Mouse (Mus musculus): ENCODE measurements around the gene Tnk1.

Tnk1 gene

DNA sequence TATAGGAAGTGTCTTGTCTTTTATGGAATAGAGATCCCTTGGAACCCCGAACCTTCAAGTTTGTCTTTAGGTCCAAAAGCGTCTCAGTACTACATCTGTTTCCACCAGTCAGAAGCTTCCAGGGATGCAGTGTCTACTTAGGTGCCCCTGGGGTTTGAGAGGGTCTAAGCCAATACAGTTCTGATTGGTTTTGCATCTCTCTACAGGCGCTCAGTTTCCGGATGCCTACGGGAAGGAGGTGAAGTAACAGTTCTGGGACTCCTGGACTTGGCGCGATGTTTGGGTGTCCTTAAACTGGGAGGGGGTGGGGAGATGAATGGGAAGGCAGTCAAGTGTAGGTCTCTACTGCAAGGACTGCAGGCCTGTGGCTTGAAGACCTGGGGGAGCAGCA lies 19.8 kb downstream of the Tnk1 start:
- no peak for DNase-seq (ENCODE audit: low read depth, low spot score)

DNA sequence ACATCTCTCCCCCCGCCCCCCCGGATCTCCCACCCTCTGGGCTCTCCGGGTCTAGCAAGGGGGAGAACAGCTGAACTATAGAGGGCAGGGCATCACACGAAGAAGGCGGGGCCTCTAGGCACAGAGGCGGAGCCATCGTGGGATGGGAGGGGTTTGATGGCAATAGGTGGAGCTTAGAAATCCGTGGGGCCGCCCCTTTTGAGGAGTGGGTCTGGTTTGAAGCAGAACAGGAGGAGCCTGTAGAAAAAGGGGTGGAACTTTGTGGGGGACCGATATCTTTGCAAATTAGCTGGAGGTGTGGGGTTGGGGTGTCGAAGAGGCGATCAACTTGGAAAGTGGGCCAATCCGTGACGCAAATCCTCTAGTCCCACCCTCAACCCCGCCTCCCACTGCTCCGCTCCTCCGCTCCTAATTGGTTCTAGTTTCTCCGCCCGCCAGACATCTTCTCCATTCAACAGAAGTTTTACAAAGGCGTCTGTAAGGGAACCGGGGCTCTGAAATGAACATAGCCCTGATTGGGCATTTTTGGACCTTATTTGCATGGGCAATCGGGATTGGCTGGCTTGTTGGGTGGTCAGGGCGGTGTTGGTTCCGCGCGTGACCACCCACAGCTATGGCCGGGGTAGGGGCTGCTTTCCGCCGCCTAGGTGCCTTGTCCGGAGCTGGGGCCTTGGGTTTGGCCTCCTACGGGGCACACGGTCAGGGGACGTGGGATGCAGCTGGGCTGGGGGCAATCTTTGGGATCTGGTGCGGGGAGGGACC lies 20.4 kb downstream of the Tnk1 start, which contains the start of gene Tmem256:
Tmem256 (plus strand) TSS at position 563 of the 762 bp plus-strand sequence.
- peak; percentile 99 for DNase-seq (ENCODE audit: low read depth, low spot score)

GRCm38 (mm10) chr11:69837604-69837951 lies 21.0 kb downstream of the Tnk1 start, which contains the start of gene Nlgn2:
Gene Nlgn2, minus strand, starts transcription at chr11:69837784.
- DNase-seq (ENCODE audit: low read depth, low spot score): no peak

DNA sequence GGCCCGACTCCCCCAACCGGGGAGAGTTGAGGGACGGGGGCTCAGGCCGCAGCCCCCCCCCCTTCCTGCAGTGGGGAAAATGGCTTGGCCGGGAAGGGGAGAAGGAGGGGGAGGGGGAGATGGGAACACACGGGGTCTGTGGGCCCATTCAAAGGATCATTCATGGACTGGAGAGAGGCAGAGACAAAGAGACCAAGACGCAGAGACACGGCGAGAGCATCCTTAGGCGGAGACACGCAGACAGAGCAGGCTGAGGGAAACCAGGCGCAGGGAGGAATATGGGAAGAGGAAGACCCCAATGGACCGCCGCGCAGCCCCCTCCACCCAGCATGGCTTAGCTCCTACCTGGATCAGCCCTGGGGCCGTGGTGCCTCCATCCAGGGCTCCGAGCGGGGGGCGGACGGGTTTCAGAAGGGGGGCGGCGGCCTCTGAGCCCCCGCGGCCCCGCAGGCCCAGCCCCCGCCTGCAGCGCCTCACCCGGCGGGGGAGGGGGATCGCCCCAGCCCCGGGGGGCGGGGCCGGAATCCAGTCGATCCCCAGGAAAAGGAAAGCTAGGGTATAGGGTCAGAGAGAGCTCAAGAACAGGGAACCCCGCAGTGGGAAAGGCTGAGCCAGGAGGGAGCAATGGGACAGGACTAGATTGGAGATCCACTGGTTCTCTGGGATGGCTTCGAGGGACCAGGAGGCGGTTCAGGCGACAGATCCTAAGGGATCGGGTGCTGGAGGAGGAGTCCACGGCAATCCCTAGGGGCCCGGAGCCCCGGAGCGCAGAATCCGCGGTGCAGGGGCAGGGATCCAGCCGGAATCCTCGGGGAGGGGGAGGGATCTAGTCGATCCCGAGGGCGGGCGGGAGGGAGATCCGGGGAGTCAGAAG lies 21.6 kb downstream of the Tnk1 start:
- DNase-seq (ENCODE audit: low read depth, low spot score): peak; percentile 23

DNA sequence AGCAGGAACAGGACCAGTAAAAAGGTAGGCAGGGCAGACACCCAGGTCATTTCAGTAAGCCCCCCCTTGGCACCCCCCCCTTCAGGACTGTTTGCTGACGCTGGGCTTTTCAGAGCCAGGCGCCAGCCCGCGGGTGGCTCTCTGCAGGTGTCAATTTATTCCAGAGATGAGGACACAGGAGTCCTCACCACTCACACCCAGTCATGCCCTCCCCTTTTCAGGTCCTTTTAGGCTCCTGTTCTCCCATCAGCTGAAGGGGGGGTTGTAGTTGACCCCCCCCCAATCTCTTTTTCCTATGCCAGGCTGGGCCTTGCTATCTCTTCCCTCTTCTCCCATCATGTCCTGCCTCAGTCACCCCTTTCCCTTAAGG lies 22.6 kb downstream of the Tnk1 start:
- DNase-seq (ENCODE audit: low read depth, low spot score): no peak

DNA sequence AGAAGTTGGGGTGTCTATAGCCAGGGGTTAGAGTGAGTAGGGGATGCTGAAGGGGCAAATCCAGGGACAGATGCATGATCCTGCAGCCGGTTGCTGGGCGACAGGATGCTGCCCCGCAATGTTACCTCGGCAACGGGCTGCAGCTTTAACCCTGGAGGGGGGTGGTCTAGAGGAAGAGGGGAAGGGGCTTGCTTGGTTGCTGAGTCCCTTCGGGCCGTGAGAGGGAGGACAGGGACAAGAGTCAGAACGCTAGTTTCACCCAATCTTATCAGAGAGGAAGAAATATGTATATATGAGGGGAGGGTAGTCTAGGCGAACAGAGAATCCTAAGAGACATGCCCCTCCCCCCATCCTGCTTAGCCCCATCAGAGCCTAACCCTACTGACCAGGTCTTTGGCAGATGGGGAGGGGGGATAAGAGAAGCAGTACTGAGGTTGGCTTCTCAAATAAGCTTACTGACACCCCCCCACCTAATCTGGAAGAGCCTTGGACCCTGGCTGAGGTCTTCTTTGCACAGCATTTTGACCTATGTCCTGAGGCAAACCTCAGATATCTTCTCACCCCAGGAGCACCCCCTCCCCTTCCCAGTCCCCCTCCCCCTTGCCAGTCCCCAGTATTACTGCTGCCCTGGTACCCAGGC lies 23.1 kb downstream of the Tnk1 start:
- DNase-seq (ENCODE audit: low read depth, low spot score): no peak

GRCm38 (mm10) chr11:69834001-69834549 lies 24.5 kb downstream of the Tnk1 start:
- no peak for DNase-seq (ENCODE audit: low read depth, low spot score)

GRCm38 (mm10) chr11:69833554-69833953 lies 25.0 kb downstream of the Tnk1 start:
- no peak for DNase-seq (ENCODE audit: low read depth, low spot score)

- DNase-seq (ENCODE audit: low read depth, low spot score): no peak
These were observed 29.7 kb downstream of the Tnk1 start for GRCm38 (mm10) chr11:69828832-69829231.

- DNase-seq (ENCODE audit: low read depth, low spot score): no peak
These were observed 35.1 kb downstream of the Tnk1 start for GRCm38 (mm10) chr11:69823456-69823855.

DNA sequence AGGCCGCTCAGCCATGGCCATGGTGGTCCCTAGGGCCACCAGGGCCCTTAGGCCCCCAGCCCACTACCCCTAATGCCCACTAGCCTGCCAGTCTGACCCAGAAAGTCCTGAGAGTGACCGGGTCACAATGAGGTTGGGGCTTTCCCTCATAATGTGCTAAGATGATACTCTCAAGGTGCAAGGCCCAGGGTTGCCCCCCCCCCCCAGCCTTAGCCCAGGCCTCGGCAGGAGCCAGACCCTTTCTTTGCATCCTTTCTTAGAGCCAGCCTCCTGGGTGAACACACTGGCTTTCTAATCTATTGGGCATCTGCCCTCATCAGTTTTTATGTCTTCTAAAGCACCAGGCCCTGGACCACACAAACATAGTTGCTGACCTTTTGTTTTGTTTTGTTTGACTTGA lies 36.5 kb downstream of the Tnk1 start, which contains the start of gene Spem1:
Spem1 (minus strand) TSS at position 101 of the 400 bp plus-strand sequence.
- DNase-seq (ENCODE audit: low read depth, low spot score): no peak

GRCm38 (mm10) chr11:69818871-69819270 lies 39.7 kb downstream of the Tnk1 start:
- no peak for DNase-seq (ENCODE audit: low read depth, low spot score)

- DNase-seq (ENCODE audit: low read depth, low spot score): no peak
These were observed 40.2 kb downstream of the Tnk1 start, which contains the start of gene Spem2 for GRCm38 (mm10) chr11:69818365-69818764. Gene Spem2, minus strand, starts transcription at chr11:69818465.

GRCm38 (mm10) chr11:69816520-69816919 lies 42.0 kb downstream of the Tnk1 start:
- no peak for DNase-seq (ENCODE audit: low read depth, low spot score)

DNA sequence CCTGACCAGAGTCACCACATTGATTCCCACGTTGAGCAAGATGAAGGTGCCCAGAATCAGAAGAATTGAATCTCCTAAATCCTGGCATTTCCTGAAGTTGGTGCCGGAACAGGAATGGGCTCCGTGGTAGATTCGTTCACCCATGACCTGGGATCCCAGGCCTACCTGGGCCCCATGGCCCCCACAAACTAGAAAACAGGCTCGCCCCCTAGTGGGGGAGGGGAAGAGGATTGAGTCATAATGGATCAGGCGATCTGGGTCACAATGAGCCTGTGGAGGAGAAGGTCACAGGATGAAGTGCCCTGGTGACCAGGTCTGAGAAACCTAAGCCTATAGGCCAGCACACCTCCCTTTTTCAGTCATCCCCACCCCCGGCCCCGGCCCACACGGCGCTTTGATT lies 43.4 kb downstream of the Tnk1 start, which contains the start of gene Gm39566:
Gm39566 (minus strand) TSS at position 144 of the 400 bp plus-strand sequence.
- DNase-seq (ENCODE audit: low read depth, low spot score): no peak

DNA sequence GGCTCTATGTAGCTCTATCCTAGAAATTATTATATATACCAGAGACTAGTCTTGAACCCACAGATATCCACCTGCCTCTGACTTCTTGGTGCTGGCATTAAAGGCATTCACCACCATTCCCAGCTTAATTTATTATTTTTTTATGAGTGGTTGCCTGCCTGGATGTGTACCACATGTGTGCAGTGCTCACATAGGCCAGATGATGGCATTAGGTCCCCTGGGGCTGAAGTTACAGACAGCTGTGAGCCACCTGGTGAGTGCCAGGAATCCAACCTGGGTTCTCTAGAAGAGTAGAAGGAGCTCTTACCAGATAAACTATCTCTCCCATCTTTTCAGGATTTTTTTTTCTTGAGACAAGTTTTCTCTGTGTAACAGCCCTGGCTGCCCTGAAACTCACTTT lies 48.2 kb downstream of the Tnk1 start:
- peak; percentile 32 for DNase-seq (ENCODE audit: low read depth, low spot score)

DNA sequence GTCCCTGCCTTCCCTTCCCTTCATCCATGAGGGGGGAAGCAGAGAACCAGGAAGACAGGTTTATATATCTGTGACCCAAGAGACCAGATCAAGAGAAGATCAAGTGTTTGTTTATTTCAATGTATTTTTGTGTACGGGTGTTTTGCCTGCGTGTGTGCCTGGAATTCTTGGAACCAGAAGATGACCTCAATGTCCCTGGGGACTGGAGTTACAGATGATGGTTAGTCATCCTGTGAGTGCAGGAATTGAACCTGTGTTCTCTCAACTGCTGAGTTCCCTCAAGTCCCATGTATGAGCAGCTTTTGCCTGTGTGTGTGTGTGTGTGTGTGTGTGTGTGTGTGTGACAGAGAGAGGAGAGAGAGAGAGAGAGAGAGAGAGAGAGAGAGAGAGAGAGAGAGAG lies 50.9 kb downstream of the Tnk1 start:
- no peak for DNase-seq (ENCODE audit: low read depth, low spot score)

DNA sequence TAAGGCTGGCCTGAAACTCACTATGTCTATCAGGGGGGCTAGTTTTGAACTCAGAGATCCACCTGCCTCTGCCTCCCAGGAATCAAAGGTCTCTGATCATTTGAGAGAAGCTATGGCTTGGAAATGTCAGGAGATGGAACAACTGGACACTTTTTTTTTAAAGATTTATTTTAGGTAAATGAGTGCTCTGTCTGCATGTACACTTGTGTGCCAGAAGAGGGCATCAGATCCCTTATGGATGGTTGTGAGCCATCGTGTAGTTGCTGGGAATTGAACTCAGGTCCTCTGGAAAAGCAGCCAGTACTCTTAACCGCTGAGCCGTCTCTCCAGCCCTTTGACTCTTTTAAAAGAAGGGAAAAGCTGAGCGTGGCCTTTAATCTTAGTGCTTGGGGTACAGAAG lies 52.2 kb downstream of the Tnk1 start:
- no peak for DNase-seq (ENCODE audit: low read depth, low spot score)

DNA sequence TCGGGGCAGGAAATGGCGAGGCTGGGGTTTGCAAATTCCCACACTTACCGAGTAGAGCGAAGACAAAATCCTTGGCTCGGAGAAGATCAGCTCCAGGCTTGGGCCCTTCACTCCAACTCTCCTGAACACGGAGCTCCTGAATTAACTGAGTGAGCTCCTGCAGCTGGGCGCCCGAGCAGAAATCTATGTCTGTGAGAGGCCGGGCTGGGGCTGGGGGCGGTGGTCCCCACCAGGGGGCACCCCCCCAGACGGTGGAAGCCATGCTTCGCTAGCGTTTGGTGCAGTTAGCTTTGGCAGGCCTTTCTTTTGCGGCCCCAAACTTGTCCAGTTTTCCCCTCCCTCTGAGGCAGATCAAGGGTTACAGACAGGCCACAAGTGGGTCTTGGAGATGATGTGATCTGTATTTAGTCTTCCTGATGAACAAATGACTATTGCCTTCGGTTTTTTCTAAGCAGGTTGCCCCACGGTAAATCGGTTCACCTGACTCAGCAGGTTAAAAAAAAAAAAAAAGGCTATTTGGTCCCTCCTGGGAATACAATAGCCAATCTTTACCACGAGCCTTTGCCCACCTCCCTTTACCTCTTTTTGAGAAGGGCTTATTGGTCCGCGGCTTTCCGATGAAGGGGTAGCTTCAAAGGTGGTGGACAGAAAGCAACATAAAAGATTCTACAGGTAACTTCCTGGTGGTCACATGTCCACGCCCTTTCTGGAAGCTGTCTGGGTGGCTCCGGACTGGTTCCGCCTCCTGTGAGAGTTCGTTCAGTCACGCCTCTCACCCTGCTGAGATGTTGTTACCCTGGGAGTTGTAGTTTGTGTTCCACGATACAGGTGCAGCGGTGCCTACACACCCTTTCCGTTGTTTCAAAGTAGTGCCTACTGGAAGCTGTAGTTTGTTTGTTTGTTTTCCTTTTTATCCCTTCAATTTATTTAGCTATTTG lies 53.3 kb downstream of the Tnk1 start, which contains the start of gene Tmem102:
Tmem102 (minus strand) TSS at position 653 of the 938 bp plus-strand sequence.
- DNase-seq (ENCODE audit: low read depth, low spot score): peak; percentile 87

GRCm38 (mm10) chr11:69804652-69804940 lies 53.9 kb downstream of the Tnk1 start:
- DNase-seq (ENCODE audit: low read depth, low spot score): no peak
